In genomic region chr5:43647098-43647774, GRCm38 (mm10) we compare ENCODE assay signal across 27 mouse cellular contexts. TPM values are rescaled to one million over a fixed set of nuclear protein-coding genes. Genes with fewer than 3 reads are reported as not detected.
DNase-seq lines count a peak whose midpoint lies in the region; ATAC-seq and TF ChIP-seq lines count a peak whose summit lies in the region.
"Had no signal": no experiment of that assay in that cellular context is flagged by ENCODE, and none has a peak within 500 bp of the region (broad histone marks: within the 10 kb centered on the region; RNA-seq: fewer than 3 reads in every experiment).

No protein-coding gene starts in this region.

- H3K27ac ChIP-seq in forebrain, postnatal 0 days (ENCODE audit: low read depth, low read length): no peak overlapping the region
- H3K27ac ChIP-seq in forebrain, embryonic 12.5 days: no peak overlapping the region
- H3K27ac ChIP-seq in lung, embryonic 14.5 days (ENCODE audit: low read depth): no peak overlapping the region
- H3K27ac ChIP-seq: embryonic facial prominence, embryonic 12.5 days; hindbrain, embryonic 10.5 days; limb, embryonic 15.5 days; liver, embryonic 15.5 days had no signal

- no peaks in the 10 kb centered on the region for H3K27me3 ChIP-seq in forebrain, postnatal 0 days (ENCODE audit: insufficient read depth, low read length)
- no peaks in the 10 kb centered on the region for H3K27me3 ChIP-seq in forebrain, embryonic 12.5 days
- H3K27me3 ChIP-seq in lung, embryonic 14.5 days (ENCODE audit: insufficient read depth, low read length): no peaks in the 10 kb centered on the region
- no peaks in the 10 kb centered on the region for H3K27me3 ChIP-seq in Patski
- H3K27me3 ChIP-seq: CH12.LX; embryonic facial prominence, embryonic 12.5 days; limb, embryonic 15.5 days; liver, embryonic 15.5 days had no signal

- POLR2A ChIA-PET in Patski (lab: Charles Lee): interaction anchor here (2.0 kb wide), 1 partner anchor 15 kb away, joined by 7 read pairs; the partner anchor contains the start of gene Cc2d2a

- WGBS in forebrain, postnatal 0 days: 72% methylated on average over 12 of the region's 12 CpGs
- WGBS in forebrain, embryonic 12.5 days: 89% methylated on average over 12 of the region's 12 CpGs
- WGBS in lung, embryonic 14.5 days: 50% methylated on average over 12 of the region's 12 CpGs

- H3K4me2 ChIP-seq in forebrain, postnatal 0 days (ENCODE audit: low read depth): no peak overlapping the region
- H3K4me2 ChIP-seq in forebrain, embryonic 12.5 days: no peak overlapping the region
- no peak overlapping the region for H3K4me2 ChIP-seq in lung, embryonic 14.5 days
- H3K4me2 ChIP-seq: embryonic facial prominence, embryonic 12.5 days; heart, embryonic 11.5 days; limb, embryonic 15.5 days; liver, embryonic 15.5 days; midbrain, embryonic 11.5 days had no signal

- TF ChIP-seq CTCF in forebrain, postnatal 0 days (IDR thresholded peaks at IDR 0.05; ENCODE audit: low read depth): no peak
- no peak for TF ChIP-seq CTCF in lung, embryonic 14.5 days (IDR thresholded peaks at IDR 0.05; ENCODE audit: low read depth)
- TF ChIP-seq CTCF in Patski (IDR thresholded peaks at IDR 0.05): no peak

- no peak overlapping the region for H3K4me3 ChIP-seq in forebrain, postnatal 0 days (ENCODE audit: low read depth, low read length)
- H3K4me3 ChIP-seq in forebrain, embryonic 12.5 days (replicated peaks): no peak overlapping the region
- H3K4me3 ChIP-seq in lung, embryonic 14.5 days (ENCODE audit: low read depth, low read length): no peak overlapping the region
- H3K4me3 ChIP-seq: embryonic facial prominence, embryonic 12.5 days; erythroblast, embryonic 14.5 days; hindbrain, embryonic 10.5 days; limb, embryonic 15.5 days; liver, embryonic 15.5 days had no signal

- ATAC-seq in forebrain, postnatal 0 days: peak; percentile 43; the same call in 1 of the 2 replicates
- no peak for ATAC-seq in forebrain, embryonic 12.5 days (ENCODE audit: low FRiP score)
- ATAC-seq in lung, embryonic 14.5 days (ENCODE audit: insufficient read depth): peak; percentile 79
- peak; percentile 91 for ATAC-seq in Patski
- ATAC-seq: activated CD4-positive, CD25-positive, alpha-beta regulatory T cell, adult 4 months; forebrain, embryonic 16.5 days; inflammation-experienced regulatory T-cells, adult 6 months had no signal

- CTCF ChIA-PET in Patski (lab: Charles Lee): interaction anchor here (0.8 to 5.9 kb wide), 9 partner anchors 11 to 224 kb away, joined by 3 to 25 read pairs (median 4); partner anchors contain the start of gene Cc2d2a

- in situ Hi-C loops in Patski (cut with MboI; ENCODE audit: low pct_unique_long_range_greater_than_20kb): loop anchor here (25.0 kb wide), 2 partner anchors 1235 to 1760 kb away; no protein-coding TSS in a partner anchor

- H3K4me1 ChIP-seq in forebrain, postnatal 0 days (ENCODE audit: insufficient read depth): no peaks in the 10 kb centered on the region
- no peaks in the 10 kb centered on the region for H3K4me1 ChIP-seq in forebrain, embryonic 12.5 days
- H3K4me1 ChIP-seq in lung, embryonic 14.5 days (ENCODE audit: insufficient read depth): no peaks in the 10 kb centered on the region
- H3K4me1 ChIP-seq: embryonic facial prominence, embryonic 12.5 days; hindbrain, embryonic 10.5 days; limb, embryonic 15.5 days; liver, embryonic 15.5 days had no signal

- H3K36me3 ChIP-seq in forebrain, postnatal 0 days (ENCODE audit: insufficient read depth): no peaks in the 10 kb centered on the region
- no peaks in the 10 kb centered on the region for H3K36me3 ChIP-seq in forebrain, embryonic 12.5 days (replicated peaks)
- H3K36me3 ChIP-seq in lung, embryonic 14.5 days (ENCODE audit: insufficient read depth): no peaks in the 10 kb centered on the region
- H3K36me3 ChIP-seq: embryonic facial prominence, embryonic 12.5 days; G1E; hindbrain, embryonic 10.5 days; limb, embryonic 15.5 days; liver, embryonic 15.5 days had no signal

- DNase-seq in forebrain, postnatal 0 days: no peak
- DNase-seq in lung, embryonic 14.5 days: peak; percentile 67
- no peak for DNase-seq in lung, postnatal 4 days
- DNase-seq in Patski (ENCODE audit: low read depth, low spot score): peak; percentile 80
- DNase-seq in fibroblast of lung, adult 2 months (ENCODE audit: low read depth): peak; percentile 43
- DNase-seq in T-cell, adult 2 months (ENCODE audit: low spot score): no peak
- no peak for DNase-seq in gastrocnemius, postnatal 25 days
- DNase-seq: adrenal gland, postnatal 10 days; B cell, adult 2 months; cerebellum, adult 2 months; kidney, adult 18-20 months; kidney, postnatal 4 days; thymus, postnatal 14 days had no signal

- H3K9ac ChIP-seq in forebrain, postnatal 0 days: no peak overlapping the region
- H3K9ac ChIP-seq in forebrain, embryonic 12.5 days: no peak overlapping the region
- no peak overlapping the region for H3K9ac ChIP-seq in lung, embryonic 14.5 days
- H3K9ac ChIP-seq: embryonic facial prominence, embryonic 12.5 days; limb, embryonic 15.5 days; liver, embryonic 15.5 days had no signal

- H3K9me3 ChIP-seq in forebrain, postnatal 0 days (ENCODE audit: low read length): no peaks in the 10 kb centered on the region
- no peaks in the 10 kb centered on the region for H3K9me3 ChIP-seq in forebrain, embryonic 12.5 days
- no peaks in the 10 kb centered on the region for H3K9me3 ChIP-seq in lung, embryonic 14.5 days (ENCODE audit: low read depth, low read length)
- H3K9me3 ChIP-seq: embryonic facial prominence, embryonic 12.5 days; G1E; hindbrain, embryonic 10.5 days; limb, embryonic 15.5 days; liver, embryonic 15.5 days had no signal

RNA-seq across cellular contexts. Expression of gene Cc2d2a, which starts 14.9 kb away (rescaled TPM):
- total RNA-seq in forebrain, postnatal 0 days (2014; rRNA removed): 9.4 and 10.2 TPM in 2 replicates
- polyA plus RNA-seq in forebrain, postnatal 0 days (2015; fragmentation: Nextera tagmentation; extraction: Ambion mirVana): 3.2 and 5.6 TPM in 2 replicates
- polyA plus RNA-seq in forebrain, embryonic 12.5 days (2016; fragmentation: Nextera tagmentation; extraction: Ambion mirVana): 9.6 and 10.5 TPM in 2 replicates
- polyA plus RNA-seq in lung, embryonic 14.5 days (2014; fragmentation: Nextera tagmentation; extraction: Ambion mirVana): 14.4 and 15.1 TPM in 2 replicates
- 67.5 TPM for polyA plus RNA-seq in Patski (2021)
- 1 to 10 TPM; 7.2 to 7.7 TPM for total RNA-seq in gastrocnemius, postnatal 25 days (2021)
- total RNA-seq: G1E; monocyte, adult 5-6 weeks had no signal
- polyA plus RNA-seq: erythroblast, embryonic 14.5 days; G1E had no signal

Comparison
In these comparisons a context has a peak if more than half of its experiments do, and no peak if none do; other contexts are left out.
1. DNase-seq: peak in lung, embryonic 14.5 days (single experiment), Patski (single experiment) and fibroblast of lung, adult 2 months (single experiment); none in forebrain, postnatal 0 days (single experiment), lung, postnatal 4 days (0 of 2), T-cell, adult 2 months (single experiment) and gastrocnemius, postnatal 25 days (single experiment).